Mouse (Mus musculus) myocyte (in vitro differentiated cells): ENCODE data around the gene Shroom3.

Source experiments
- E2F4 ChIP-seq: IDR thresholded peaks from one replicate; pipeline ENCODE4 v1.6.1; 2011; ENCODE audit warnings: mild to moderate bottlenecking, control low read depth, moderate library complexity; ENCODE audit not compliant: insufficient read depth
- POLR2A ChIP-seq: IDR thresholded peaks from one replicate; pipeline ENCODE4 v1.6.1; 2011; ENCODE audit warnings: low read depth, mild to moderate bottlenecking, control low read depth, moderate library complexity; ENCODE audit not compliant: insufficient read length
- POLR2AphosphoS2 ChIP-seq: IDR thresholded peaks from one replicate; pipeline ENCODE4 v1.6.1; 2011; ENCODE audit warnings: low read depth, control low read depth; ENCODE audit not compliant: insufficient read length
- REST ChIP-seq: IDR thresholded peaks from one replicate; pipeline ENCODE4 v1.6.1; 2011; ENCODE audit warnings: mild to moderate bottlenecking, control low read depth, moderate library complexity; ENCODE audit not compliant: insufficient read depth, insufficient read length
- TCF12 ChIP-seq: IDR thresholded peaks from one replicate; pipeline ENCODE4 v1.6.1; 2011; ENCODE audit warnings: mild to moderate bottlenecking, control low read depth; ENCODE audit not compliant: poor library complexity, insufficient read depth, severe bottlenecking

DNA sequence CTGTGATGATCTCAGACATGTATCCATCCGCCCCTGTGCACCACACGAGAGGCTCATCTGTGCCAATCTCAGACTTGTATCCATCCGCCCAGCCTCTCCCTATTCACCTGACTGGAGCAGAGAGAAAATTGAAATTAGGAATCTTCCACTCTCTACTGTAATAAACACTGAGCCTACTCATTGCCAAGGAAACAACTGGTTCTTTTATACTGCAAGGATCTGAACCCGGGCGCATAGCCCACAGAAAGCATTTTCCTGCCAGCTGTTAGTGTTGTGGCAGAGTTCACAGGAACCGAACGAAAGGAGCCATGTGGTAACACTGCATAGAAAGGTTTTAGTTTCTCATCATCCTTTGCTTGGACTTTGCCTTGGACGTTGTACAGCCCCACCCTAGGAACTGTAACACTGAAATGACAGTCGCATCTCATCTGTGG, 155.1 kb downstream of the Shroom3 start:
- TF ChIP-seq POLR2A (no peak), REST (no peak), TCF12 (no peak), E2F4 (no peak), POLR2AphosphoS2 (no peak)
